Comparison of ENCODE assay signal across 26 mouse cellular contexts in genomic region chr9:33662978-33663377, GRCm38 (mm10).
"Had no signal": no experiment of that assay in that cellular context is flagged by ENCODE, and none has a peak within 500 bp of the region (broad histone marks: within the 10 kb centered on the region; RNA-seq: fewer than 3 reads in every experiment).

No protein-coding gene starts in this region.

- H3K4me3 ChIP-seq: gastrocnemius, adult 2 months; heart, embryonic 10.5 days; heart, embryonic 12.5 days; hindbrain, embryonic 10.5 days; hindbrain, embryonic 12.5 days; intestine, embryonic 15.5 days; layer of hippocampus, adult 2 months; left cerebral cortex, adult 2 months; limb, embryonic 13.5 days; liver, embryonic 13.5 days; liver, embryonic 15.5 days had no signal

- H3K27ac ChIP-seq: gastrocnemius, adult 2 months; heart, embryonic 10.5 days; hindbrain, embryonic 10.5 days; hindbrain, embryonic 12.5 days; hindbrain, embryonic 14.5 days; intestine, embryonic 15.5 days; layer of hippocampus, adult 2 months; left cerebral cortex, adult 2 months; limb, embryonic 13.5 days; liver, embryonic 13.5 days; liver, embryonic 15.5 days had no signal

- H3K4me1 ChIP-seq: heart, embryonic 10.5 days; heart, embryonic 12.5 days; hindbrain, embryonic 10.5 days; hindbrain, embryonic 12.5 days; intestine, embryonic 15.5 days; liver, embryonic 13.5 days; liver, embryonic 15.5 days had no signal

- H3K9me3 ChIP-seq: heart, embryonic 10.5 days; heart, embryonic 12.5 days; hindbrain, embryonic 10.5 days; hindbrain, embryonic 12.5 days; intestine, embryonic 15.5 days; liver, embryonic 13.5 days; liver, embryonic 15.5 days had no signal

- H3K4me2 ChIP-seq: heart, embryonic 12.5 days; hindbrain, embryonic 12.5 days; hindbrain, embryonic 14.5 days; intestine, embryonic 15.5 days; limb, embryonic 13.5 days; liver, embryonic 11.5 days; liver, embryonic 13.5 days; liver, embryonic 15.5 days had no signal

- H3K9ac ChIP-seq: heart, embryonic 12.5 days; hindbrain, embryonic 12.5 days; hindbrain, embryonic 14.5 days; intestine, embryonic 15.5 days; limb, embryonic 13.5 days; liver, embryonic 13.5 days; liver, embryonic 15.5 days had no signal

- ATAC-seq: hindbrain, embryonic 16.5 days; inflammation-experienced regulatory T-cells, adult 6 months; intestine, embryonic 15.5 days; intestine, postnatal 0 days had no signal

- DNase-seq: gastrocnemius, adult 2 months; gastrocnemius, postnatal 10 days; gastrocnemius, postnatal 25 days; heart, adult 18-20 months; heart, postnatal 10 days; heart, postnatal 4 days; kidney, adult 18-20 months; kidney, adult 8-10 months; kidney, postnatal 14 days; kidney, postnatal 4 days; liver; liver, embryonic 13.5 days had no signal

- H3K36me3 ChIP-seq: heart, embryonic 10.5 days; heart, embryonic 12.5 days; hindbrain, embryonic 10.5 days; hindbrain, embryonic 12.5 days; intestine, embryonic 15.5 days; limb, embryonic 13.5 days; liver, embryonic 13.5 days; liver, embryonic 15.5 days had no signal

- H3K27me3 ChIP-seq: heart, embryonic 12.5 days; hindbrain, embryonic 12.5 days; intestine, embryonic 15.5 days; limb, embryonic 13.5 days; liver, embryonic 13.5 days; liver, embryonic 15.5 days had no signal
